Mouse (Mus musculus): ENCODE results near the gene Cyp2w1.

GRCm38 (mm10) chr5:139403692-139404260, 51.4 kb downstream of the Cyp2w1 start:
- TF ChIP-seq CTCF (IDR thresholded peaks at IDR 0.05; ENCODE audit: extremely low read depth, insufficient read length, insufficient replicate concordance, low read depth, low read length), result no peak
- TF ChIP-seq POLR2A (IDR thresholded peaks at IDR 0.05; ENCODE audit: low read depth, low read length), result no peak
